Mouse (Mus musculus): ENCODE measurements at regions not wholly inside any gene's neighbourhood (a gene's known extent, or its start where the extent isn't known, plus 50 kb on each side); places are given as distances from the start of the nearest gene placed in this dataset.

DNA sequence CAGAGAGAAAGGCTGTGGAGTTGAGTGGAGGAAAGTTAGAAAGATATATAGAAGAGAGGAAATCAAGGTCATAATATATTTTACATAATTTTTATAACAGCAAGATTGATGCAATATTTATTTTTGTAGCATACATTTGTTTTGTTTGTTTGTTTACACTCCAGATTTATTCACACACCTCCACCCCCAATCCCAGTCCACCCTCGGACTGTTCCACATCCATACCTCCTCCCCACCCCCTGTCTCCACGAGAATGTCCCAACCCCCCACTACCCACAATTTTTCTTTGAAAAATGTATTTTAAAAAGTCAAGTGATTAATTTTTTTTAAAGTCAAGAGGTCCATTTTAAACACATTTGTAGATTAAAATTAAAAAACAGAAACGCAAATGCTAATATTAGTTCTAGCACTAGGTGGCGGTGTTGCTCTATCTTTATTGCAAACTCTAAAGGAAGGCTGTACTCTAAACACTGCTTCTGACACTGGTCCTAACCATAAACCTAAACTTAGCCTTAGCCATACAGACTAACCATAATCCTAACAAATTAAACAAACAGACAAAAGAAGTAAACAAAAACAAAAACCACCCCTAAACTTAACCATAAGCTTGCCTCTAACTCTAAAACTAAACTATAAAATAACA lies 67.8 kb downstream of the Olfr1505 start:
- intact Hi-C loops (cut with DNase I), result loop anchor here (2.0 to 5.0 kb wide), 5 partner anchors 616 to 1986 kb away; partner anchors contain the start of gene Tle4
- DNase-seq (ENCODE audit: low spot score in 2 of 2), result peak; percentile 38 to 57

DNA sequence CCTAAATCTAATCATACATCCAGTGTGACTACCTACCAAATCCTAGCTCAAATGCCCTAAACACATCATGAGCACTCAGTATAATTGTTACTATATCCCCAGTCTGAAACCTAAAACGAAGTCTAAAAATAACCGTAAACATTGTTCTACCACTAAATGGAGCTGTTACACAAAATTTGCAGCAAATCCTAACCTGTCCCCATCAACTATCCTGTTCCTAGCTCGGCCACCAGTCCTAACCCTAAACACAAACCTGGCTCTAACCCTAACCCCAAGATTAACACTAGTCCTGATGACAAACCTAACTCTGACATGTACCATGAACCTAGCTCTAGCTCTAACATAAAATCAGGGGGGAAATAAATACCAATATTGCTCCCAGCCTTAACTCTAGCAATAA lies 69.5 kb downstream of the Olfr1505 start:
- intact Hi-C loops (cut with DNase I), result loop anchor here (2.0 to 5.0 kb wide), 5 partner anchors 614 to 1984 kb away; partner anchors contain the start of gene Tle4
- DNase-seq (ENCODE audit: low spot score in 2 of 2), result no peak

Data from left cerebral cortex, postnatal 25 days (tissue).